Mouse (Mus musculus): ENCODE data around the gene Syn3. TPM values are rescaled to one million over a fixed set of nuclear protein-coding genes. Genes with fewer than 3 reads are reported as not detected.

Gene Syn3
- polyA plus RNA-seq, 1 experiment from 2014 or later: 4.5 TPM

GRCm38 (mm10) chr10:86369346-86369745 is 129.3 kb downstream of the Syn3 start:
- no peak overlapping the region for H3K4me3 ChIP-seq
- no peaks in the 10 kb centered on the region for H3K27me3 ChIP-seq (ENCODE audit: poor library complexity, severe bottlenecking)
- no peak overlapping the region for H3K27ac ChIP-seq
- 90% methylated on average over 4 of the region's 4 CpGs for WGBS
- no peaks in the 10 kb centered on the region for H3K9me3 ChIP-seq
- no peak for DNase-seq (ENCODE audit: extremely low spot score, low spot score)
- H3K36me3 ChIP-seq (replicated peaks): no peaks in the 10 kb centered on the region
- H3K4me1 ChIP-seq: peaks cover 5% of the 10 kb centered on the region; the same call in 1 of the 2 replicates

- H3K4me3 ChIP-seq: no peak overlapping the region
- no peak for DNase-seq (ENCODE audit: extremely low spot score, low spot score)
- peaks cover 5% of the 10 kb centered on the region; the same call in 1 of the 2 replicates for H3K4me1 ChIP-seq
- H3K27ac ChIP-seq: no peak overlapping the region
- 95% methylated on average over 12 of the region's 12 CpGs for WGBS
- no peaks in the 10 kb centered on the region for H3K36me3 ChIP-seq (replicated peaks)
- H3K27me3 ChIP-seq (ENCODE audit: poor library complexity, severe bottlenecking): no peaks in the 10 kb centered on the region
- H3K9me3 ChIP-seq: no peaks in the 10 kb centered on the region
Measured at GRCm38 (mm10) chr10:86368811-86369210, 129.9 kb downstream of the Syn3 start.

- Histone ChIP-seq H3K27me3 (ENCODE audit: poor library complexity, severe bottlenecking) (no peaks in the 10 kb centered on the region), H3K9me3 (no peaks in the 10 kb centered on the region), H3K4me1 (peaks cover 9% of the 10 kb centered on the region), H3K27ac (no peak overlapping the region; the same call in 1 of the 2 replicates), H3K4me3 (no peak overlapping the region), H3K36me3 (replicated peaks) (no peaks in the 10 kb centered on the region)
- DNase-seq (ENCODE audit: extremely low spot score, low spot score): no peak
- WGBS: 81% methylated on average over 4 of the region's 4 CpGs
Measured at GRCm38 (mm10) chr10:86367346-86367745, 131.3 kb downstream of the Syn3 start.

GRCm38 (mm10) chr10:86365632-86366092 is 133.0 kb downstream of the Syn3 start:
- no peaks in the 10 kb centered on the region for H3K27me3 ChIP-seq (ENCODE audit: poor library complexity, severe bottlenecking)
- 83% methylated on average over 5 of the region's 5 CpGs for WGBS
- no peak overlapping the region for H3K27ac ChIP-seq
- H3K4me1 ChIP-seq: peaks cover 9% of the 10 kb centered on the region
- no peaks in the 10 kb centered on the region for H3K36me3 ChIP-seq (replicated peaks)
- no peaks in the 10 kb centered on the region for H3K9me3 ChIP-seq
- no peak overlapping the region for H3K4me3 ChIP-seq
- DNase-seq (ENCODE audit: extremely low spot score, low spot score): no peak

- H3K36me3 ChIP-seq (replicated peaks): no peaks in the 10 kb centered on the region
- peaks cover 19% of the 10 kb centered on the region for H3K4me1 ChIP-seq
- no peak overlapping the region for H3K4me3 ChIP-seq
- H3K9me3 ChIP-seq: no peaks in the 10 kb centered on the region
- H3K27ac ChIP-seq: no peak overlapping the region
- no peaks in the 10 kb centered on the region for H3K27me3 ChIP-seq (ENCODE audit: poor library complexity, severe bottlenecking)
- no peak for DNase-seq (ENCODE audit: extremely low spot score, low spot score)
- 88% methylated on average over 8 of the region's 8 CpGs for WGBS
Measured at GRCm38 (mm10) chr10:86363669-86364309, 134.9 kb downstream of the Syn3 start.

- no peak overlapping the region for H3K4me3 ChIP-seq
- no peaks in the 10 kb centered on the region for H3K36me3 ChIP-seq (replicated peaks)
- no peak for DNase-seq (ENCODE audit: extremely low spot score, low spot score)
- 77% methylated on average over 4 of the region's 4 CpGs for WGBS
- no peaks in the 10 kb centered on the region for H3K27me3 ChIP-seq (ENCODE audit: poor library complexity, severe bottlenecking)
- no peak overlapping the region for H3K27ac ChIP-seq
- H3K4me1 ChIP-seq: peaks cover 16% of the 10 kb centered on the region
- no peaks in the 10 kb centered on the region for H3K9me3 ChIP-seq
Measured at GRCm38 (mm10) chr10:86359699-86360098, 139.0 kb downstream of the Syn3 start.

- DNase-seq (ENCODE audit: extremely low spot score, low spot score): no peak
- Histone ChIP-seq H3K4me1 (peaks cover 16% of the 10 kb centered on the region), H3K9me3 (no peaks in the 10 kb centered on the region), H3K4me3 (no peak overlapping the region), H3K27ac (no peak overlapping the region), H3K36me3 (replicated peaks) (no peaks in the 10 kb centered on the region), H3K27me3 (ENCODE audit: poor library complexity, severe bottlenecking) (no peaks in the 10 kb centered on the region)
- WGBS: 82% methylated on average over 2 of the region's 2 CpGs
Measured at GRCm38 (mm10) chr10:86359208-86359607, 139.5 kb downstream of the Syn3 start.

GRCm38 (mm10) chr10:86358307-86358975 is 140.3 kb downstream of the Syn3 start:
- Histone ChIP-seq H3K9me3 (no peaks in the 10 kb centered on the region), H3K4me1 (peaks cover 12% of the 10 kb centered on the region)
- WGBS: 87% methylated on average over 7 of the region's 7 CpGs

GRCm38 (mm10) chr10:86356819-86357563 is 141.7 kb downstream of the Syn3 start:
- Histone ChIP-seq H3K27me3 (ENCODE audit: poor library complexity, severe bottlenecking) (no peaks in the 10 kb centered on the region), H3K9me3 (no peaks in the 10 kb centered on the region), H3K4me1 (peaks cover 12% of the 10 kb centered on the region; the same call in 1 of the 2 replicates), H3K27ac (no peak overlapping the region), H3K36me3 (replicated peaks) (no peaks in the 10 kb centered on the region), H3K4me3 (no peak overlapping the region)
- 58% methylated on average over 5 of the region's 5 CpGs for WGBS
- no peak for DNase-seq (ENCODE audit: extremely low spot score, low spot score)

More at GRCm38 (mm10) chr10:86358307-86358975, 140.3 kb downstream of the Syn3 start:
- no peaks in the 10 kb centered on the region for H3K27me3 ChIP-seq (ENCODE audit: poor library complexity, severe bottlenecking)
- no peak overlapping the region for H3K4me3 ChIP-seq
- no peak for DNase-seq (ENCODE audit: extremely low spot score, low spot score)
- H3K36me3 ChIP-seq (replicated peaks): no peaks in the 10 kb centered on the region
- no peak overlapping the region for H3K27ac ChIP-seq

GRCm38 (mm10) chr10:86352521-86352920 is 146.2 kb downstream of the Syn3 start:
- Histone ChIP-seq H3K4me3 (no peak overlapping the region), H3K27me3 (ENCODE audit: poor library complexity, severe bottlenecking) (no peaks in the 10 kb centered on the region), H3K9me3 (no peaks in the 10 kb centered on the region), H3K36me3 (replicated peaks) (no peaks in the 10 kb centered on the region), H3K4me1 (no peaks in the 10 kb centered on the region), H3K27ac (no peak overlapping the region)
- 94% methylated on average over 3 of the region's 3 CpGs for WGBS
- no peak for DNase-seq (ENCODE audit: extremely low spot score, low spot score)

GRCm38 (mm10) chr10:86351287-86351686 is 147.4 kb downstream of the Syn3 start:
- H3K4me1 ChIP-seq: no peaks in the 10 kb centered on the region
- no peaks in the 10 kb centered on the region for H3K9me3 ChIP-seq
- H3K36me3 ChIP-seq (replicated peaks): peaks cover 2% of the 10 kb centered on the region; the same call in 1 of the 2 replicates
- no peak overlapping the region for H3K27ac ChIP-seq
- no peak overlapping the region for H3K4me3 ChIP-seq
- H3K27me3 ChIP-seq (ENCODE audit: poor library complexity, severe bottlenecking): no peaks in the 10 kb centered on the region
- no peak for DNase-seq (ENCODE audit: extremely low spot score, low spot score)
- 90% methylated on average over 2 of the region's 2 CpGs for WGBS

- DNase-seq (ENCODE audit: extremely low spot score, low spot score): no peak
- no peaks in the 10 kb centered on the region for H3K27me3 ChIP-seq (ENCODE audit: poor library complexity, severe bottlenecking)
- H3K27ac ChIP-seq: no peak overlapping the region
- 85% methylated on average over 3 of the region's 3 CpGs for WGBS
- peaks cover 26% of the 10 kb centered on the region for H3K4me1 ChIP-seq
- H3K9me3 ChIP-seq: no peaks in the 10 kb centered on the region
- peaks cover 15% of the 10 kb centered on the region for H3K36me3 ChIP-seq (replicated peaks)
- no peak overlapping the region for H3K4me3 ChIP-seq
Measured at GRCm38 (mm10) chr10:86346235-86346840, 152.4 kb downstream of the Syn3 start.
